Comparison of ENCODE assay signal across 8 mouse cellular contexts in the genomic region with DNA sequence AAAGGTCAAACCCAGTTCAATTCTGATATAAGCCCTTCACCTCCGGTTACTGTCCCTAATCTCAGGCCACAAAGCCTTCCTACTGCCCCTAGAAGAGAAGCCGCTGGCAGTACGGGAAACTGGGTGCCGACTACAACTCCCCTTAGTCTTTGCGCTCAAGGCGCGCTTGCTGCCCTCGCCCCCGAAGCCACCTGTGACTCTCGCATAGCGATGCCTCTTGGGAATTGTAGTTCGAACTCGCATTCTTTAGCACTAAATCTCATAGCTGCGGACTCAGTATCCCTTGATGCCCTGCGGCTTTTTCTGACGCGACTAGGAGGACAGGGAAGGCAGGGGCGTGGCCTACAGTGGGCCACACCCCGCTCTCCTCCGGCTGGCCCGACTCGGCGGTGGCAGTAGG. TPM values are rescaled to one million over a fixed set of nuclear protein-coding genes. Genes with fewer than 3 reads are reported as not detected.
DNase-seq lines count a peak whose midpoint lies in the region; ATAC-seq and TF ChIP-seq lines count a peak whose summit lies in the region.

Gtpbp2 (plus strand) TSS at position 347 of the 400 bp plus-strand sequence.

- H3K36me3 ChIP-seq in G1E (replicated peaks): peaks cover 26% of the 10 kb centered on the region
- peaks cover 17% of the 10 kb centered on the region for H3K36me3 ChIP-seq in forebrain, embryonic 15.5 days

- TF ChIP-seq POLR2A in lung, adult 2 months (IDR thresholded peaks at IDR 0.05; ENCODE audit: borderline replicate concordance, extremely low read depth, low read depth, low read length): peak; percentile 62; the same call in 1 of the 2 replicates

- H3K9me3 ChIP-seq in G1E (replicated peaks): no peaks in the 10 kb centered on the region
- H3K9me3 ChIP-seq in forebrain, embryonic 15.5 days: no peaks in the 10 kb centered on the region

- WGBS in forebrain, embryonic 15.5 days: 1% methylated on average over 23 of the region's 23 CpGs
- WGBS in lung, adult 2 months: under 1% methylated on average over 23 of the region's 23 CpGs

- TF ChIP-seq CTCF in G1E (IDR thresholded peaks at IDR 0.05; ENCODE audit: low read depth, low read length): no peak
- TF ChIP-seq CTCF in lung, adult 2 months (IDR thresholded peaks at IDR 0.05; ENCODE audit: insufficient read depth, low read length): no peak

- H3K27me3 ChIP-seq in G1E (ENCODE audit: insufficient read depth, low read length): no peaks in the 10 kb centered on the region
- no peaks in the 10 kb centered on the region for H3K27me3 ChIP-seq in forebrain, embryonic 15.5 days

- peak within 1 kb of the TSS; percentile 90 for H3K9ac ChIP-seq in forebrain, embryonic 15.5 days (replicated peaks)

- peak; percentile 88 for DNase-seq in G1E (ENCODE audit: low spot score)
- DNase-seq in cerebellum, adult 11-12 months: peak; percentile 99
- peak; percentile 96 for DNase-seq in heart, postnatal 25 days (ENCODE audit: low spot score)
- DNase-seq in layer of hippocampus, adult 18-20 months (ENCODE audit: low spot score in 2 of 2): peak; percentile 97 to 98
- peak; percentile 93 for DNase-seq in lung, adult 2 months
- DNase-seq in thymus, postnatal 0 days (ENCODE audit: low spot score): peak; percentile 99

- ATAC-seq in G1E (ENCODE audit: extremely low read depth, insufficient number of reproducible peaks, low FRiP score, poor library complexity, severe bottlenecking): peak; percentile 92
- peak; percentile 98 for ATAC-seq in forebrain, embryonic 15.5 days (replicated peaks)
- peak; percentile 92 for ATAC-seq in neutrophil, adult 5-6 weeks (ENCODE audit: extremely low read depth, insufficient number of reproducible peaks, low FRiP score, poor library complexity, severe bottlenecking)

- intact Hi-C loops in heart, postnatal 25 days (cut with DNase I): no loop called here

- peaks cover 68% of the 10 kb centered on the region for H3K4me1 ChIP-seq in G1E (ENCODE audit: insufficient read depth, low read depth, low read length)
- peaks cover 30% of the 10 kb centered on the region for H3K4me1 ChIP-seq in forebrain, embryonic 15.5 days
- peaks cover 4% of the 10 kb centered on the region; the same call in 1 of the 2 replicates for H3K4me1 ChIP-seq in lung, adult 2 months (ENCODE audit: control insufficient read depth, insufficient read depth, low read length)

- H3K4me2 ChIP-seq in forebrain, embryonic 15.5 days (replicated peaks): peak within 1 kb of the TSS; percentile 82

- H3K27ac ChIP-seq in forebrain, embryonic 15.5 days (replicated peaks): peak within 1 kb of the TSS; percentile 81

- peak within 1 kb of the TSS; percentile 74 for H3K4me3 ChIP-seq in G1E (ENCODE audit: low read depth, low read length)
- H3K4me3 ChIP-seq in forebrain, embryonic 15.5 days: peak within 1 kb of the TSS; percentile 90
- peak within 1 kb of the TSS; percentile 90 for H3K4me3 ChIP-seq in lung, adult 2 months (replicated peaks; ENCODE audit: extremely low read depth, low read depth, low read length)

RNA-seq across cellular contexts. Expression of gene Gtpbp2, which starts in this region (rescaled TPM):
- total RNA-seq in G1E (2014; fragmentation: Nextera tagmentation) (41.7 and 182 TPM in 2 replicates), G1E (2017) (30.3 and 31.8 TPM in 2 replicates)
- polyA plus RNA-seq in G1E (2012): 55.0 and 61.1 TPM in 2 replicates
- 41.4 and 45.4 TPM in 2 replicates for polyA plus RNA-seq in forebrain, embryonic 15.5 days (2015; fragmentation: Nextera tagmentation; extraction: Ambion mirVana)
- total RNA-seq in heart, postnatal 25 days (2021): 10 to 100 TPM; 67.5 to 70.6 TPM
- total RNA-seq in layer of hippocampus, adult 18-20 months (2021): 100 to 1,000 TPM; 104 to 110 TPM
- 134 and 161 TPM in 2 replicates for polyA plus RNA-seq in lung, adult 2 months (2012; rRNA removed)
- total RNA-seq in neutrophil, adult 5-6 weeks (2017): 181 and 188 TPM in 2 replicates
- 31.4 and 37.6 TPM in 2 replicates for polyA plus RNA-seq in thymus, postnatal 0 days (2015; fragmentation: Nextera tagmentation; extraction: Ambion mirVana)

Comparison
In these comparisons a context has a peak if more than half of its experiments do, and no peak if none do; other contexts are left out.
1. Peak in every context shown above with its lines: DNase-seq, ATAC-seq, H3K4me3 ChIP-seq and H3K27ac ChIP-seq.